Mouse (Mus musculus): ENCODE results near the gene Efna2. TPM values are rescaled to one million over a fixed set of nuclear protein-coding genes. Genes with fewer than 3 reads are reported as not detected.

The Efna2 gene
- total RNA-seq, 2 experiments from 2014 or later: 14.8 TPM

DNA sequence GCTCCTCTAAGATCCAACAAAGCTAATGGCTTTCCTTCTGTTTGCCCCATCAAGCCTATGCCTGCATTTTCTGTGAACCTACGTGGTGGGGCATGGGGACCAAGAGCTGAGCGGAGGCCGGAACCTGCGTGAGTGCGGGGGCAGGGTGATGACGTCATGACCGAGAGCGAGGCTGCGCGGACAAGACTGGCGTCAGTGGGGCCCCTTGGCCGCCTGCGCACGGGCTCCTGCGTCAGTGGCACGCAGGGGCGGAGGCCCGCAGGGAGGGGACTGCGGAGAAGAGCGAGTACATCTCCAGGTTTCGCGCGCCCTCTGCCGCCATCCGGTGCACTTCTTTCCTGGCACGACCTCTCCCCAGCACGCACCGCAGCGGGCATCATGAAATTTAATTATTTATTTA, 38.0 kb upstream of the Efna2 start:
- peak; percentile 92 to 96 for DNase-seq (ENCODE audit: low spot score in 2 of 2)

DNA sequence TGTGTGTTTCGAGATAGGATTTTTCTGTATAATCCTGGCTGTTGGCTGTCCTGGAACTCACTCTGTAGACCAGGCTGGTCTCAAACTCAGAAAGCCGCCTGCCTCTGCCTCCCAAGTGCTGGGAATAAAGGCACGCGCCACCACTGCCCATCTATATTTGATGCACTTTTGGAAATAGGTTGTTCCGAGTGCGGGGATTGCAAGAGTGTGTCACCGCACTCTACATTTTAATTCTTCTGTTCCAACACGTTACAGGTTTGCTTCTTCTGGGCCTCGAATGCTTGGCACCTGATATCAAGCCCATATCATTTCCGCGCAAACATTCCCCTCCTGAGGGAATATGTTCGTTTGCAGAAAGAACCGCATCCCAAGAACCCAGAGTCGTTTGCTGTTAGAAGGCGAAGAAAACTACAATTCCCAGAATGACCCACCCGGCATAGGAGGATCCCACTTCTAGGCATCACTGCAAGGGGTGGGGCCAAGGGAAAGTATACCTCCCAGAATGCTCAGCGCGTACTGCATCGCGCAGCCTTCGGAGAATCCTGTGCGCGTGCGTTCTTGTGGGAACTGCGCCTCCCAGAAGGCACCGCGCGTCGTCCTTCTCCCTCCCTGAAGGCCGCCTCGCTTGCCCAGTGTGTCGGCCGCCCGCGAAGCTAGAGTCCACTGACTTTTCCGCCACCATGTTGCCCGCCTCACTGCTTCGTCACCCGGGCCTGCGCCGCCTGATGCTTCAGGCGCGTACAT, 37.3 kb upstream of the Efna2 start:
- peak; percentile 83 to 97 for DNase-seq (ENCODE audit: low spot score in 2 of 2)

DNA sequence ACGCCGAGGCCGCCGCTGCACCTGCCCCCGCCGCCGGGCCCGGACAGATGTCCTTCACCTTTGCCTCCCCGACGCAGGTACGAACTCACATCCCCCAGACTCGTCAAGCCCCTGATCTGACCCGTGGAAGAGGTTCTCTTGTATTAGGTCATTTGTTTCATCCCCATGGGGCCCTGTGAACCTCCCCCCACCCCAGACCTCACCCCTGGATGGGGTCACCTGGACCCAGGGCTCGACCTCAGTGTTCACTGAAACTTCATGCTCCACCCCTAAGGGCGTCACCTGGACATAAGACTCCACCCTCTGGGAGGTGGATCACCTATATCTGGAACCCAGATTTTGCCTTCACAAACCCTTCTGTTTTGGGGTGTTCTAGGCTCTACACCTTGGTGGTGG, 36.8 kb upstream of the Efna2 start:
- no peak for DNase-seq (ENCODE audit: low spot score in 2 of 2)

DNA sequence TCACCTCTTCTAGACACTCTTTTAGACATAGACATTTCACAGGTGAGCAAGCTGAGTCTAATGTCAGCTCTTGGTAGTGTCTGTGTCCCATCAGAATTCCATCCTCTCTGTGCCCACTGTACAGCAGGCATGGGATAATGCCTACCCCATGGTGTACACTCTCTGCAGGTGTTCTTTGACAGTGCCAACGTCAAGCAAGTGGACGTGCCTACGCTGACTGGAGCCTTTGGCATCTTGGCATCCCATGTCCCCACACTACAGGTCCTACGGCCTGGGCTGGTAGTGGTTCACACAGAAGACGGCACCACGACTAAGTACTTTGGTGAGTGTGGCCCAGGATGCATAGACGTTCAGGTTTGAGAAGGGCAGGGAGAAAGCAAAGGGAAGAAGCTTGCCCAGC, 35.6 kb upstream of the Efna2 start:
- DNase-seq (ENCODE audit: low spot score in 2 of 2): no peak

DNA sequence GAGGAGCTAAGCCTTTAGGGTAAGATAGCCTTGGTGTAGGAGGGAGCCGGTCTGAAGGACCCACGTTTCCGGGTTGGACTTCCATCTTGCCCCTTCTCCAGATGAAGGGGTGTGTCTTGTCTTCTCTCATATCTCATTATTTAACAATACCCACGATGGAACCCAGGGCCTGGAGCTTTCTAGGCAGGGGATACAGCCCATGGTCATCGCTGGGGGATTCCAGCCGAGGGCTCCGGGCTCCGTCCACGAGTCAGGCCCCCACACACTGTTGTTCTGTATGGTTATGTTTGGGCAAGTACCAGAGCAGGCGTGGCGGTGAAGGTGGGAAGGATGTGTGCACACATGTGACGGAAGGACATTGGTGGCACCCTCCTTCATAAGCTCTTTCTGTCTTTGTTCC, 35.1 kb upstream of the Efna2 start:
- DNase-seq (ENCODE audit: low spot score in 2 of 2): peak in 1 of 2 experiments; percentile 10

DNA sequence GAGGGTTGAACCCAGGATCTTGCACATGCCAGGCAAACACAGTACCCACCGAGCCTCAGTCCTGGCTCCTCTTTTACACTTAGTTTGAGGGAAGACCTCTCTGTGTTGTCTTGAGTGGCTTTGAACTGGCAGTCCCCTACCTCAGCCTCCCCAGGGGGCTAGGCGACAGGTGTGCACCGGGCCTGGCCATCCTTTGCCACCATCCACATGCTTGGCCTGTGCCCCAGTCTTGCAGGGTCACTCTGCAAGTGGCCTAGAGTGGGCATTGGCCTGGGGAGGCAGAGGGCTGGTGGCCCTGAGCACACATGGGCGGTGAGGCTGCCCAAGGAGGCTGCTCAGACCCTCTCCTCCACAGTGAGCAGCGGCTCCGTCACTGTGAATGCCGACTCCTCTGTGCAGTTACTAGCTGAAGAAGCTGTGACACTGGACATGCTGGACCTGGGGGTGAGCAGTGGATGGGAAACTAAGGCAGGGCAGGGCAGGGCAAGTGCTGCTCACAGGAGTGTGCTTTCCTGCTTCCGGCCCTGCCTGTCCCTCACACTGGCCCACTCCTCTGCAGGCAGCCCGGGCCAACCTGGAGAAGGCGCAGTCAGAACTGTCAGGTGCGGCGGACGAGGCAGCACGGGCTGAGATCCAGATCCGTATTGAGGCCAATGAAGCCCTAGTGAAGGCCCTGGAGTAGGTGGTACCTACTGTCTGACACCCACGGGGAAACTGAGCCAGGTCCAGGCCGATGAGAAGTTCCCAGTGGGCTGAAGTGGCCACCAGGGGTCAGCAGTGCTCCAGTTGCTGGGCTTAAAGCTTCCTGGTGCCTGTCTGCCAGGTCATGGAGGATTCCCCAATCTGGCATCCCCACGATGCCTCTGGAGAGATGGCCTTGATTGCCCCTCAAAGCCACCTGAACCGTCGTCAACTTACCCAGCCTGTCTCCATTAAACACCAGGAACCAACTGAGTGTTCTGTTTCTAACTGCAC, 34.1 kb upstream of the Efna2 start:
- peak in 1 of 2 experiments; percentile 79 for DNase-seq (ENCODE audit: low spot score in 2 of 2)

DNA sequence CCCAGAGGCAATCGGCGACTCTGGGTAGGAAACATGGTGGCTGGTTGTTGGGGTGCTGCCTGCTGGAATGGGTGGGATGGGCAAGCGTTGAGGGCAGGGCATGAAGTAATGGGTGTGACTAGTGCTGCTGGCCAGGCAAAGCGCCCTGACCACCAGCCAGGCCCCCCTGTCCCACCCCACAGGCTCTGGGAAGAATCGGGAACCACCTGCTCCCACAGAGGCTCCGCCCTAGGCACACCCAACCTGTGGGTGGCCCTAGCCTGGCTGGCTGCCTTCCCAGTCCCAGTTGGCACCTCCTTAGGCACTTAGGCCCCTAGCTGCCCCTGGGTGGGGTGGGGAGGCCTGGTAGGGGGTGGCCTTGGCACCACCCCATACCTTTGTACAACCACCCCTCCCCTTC, 33.4 kb upstream of the Efna2 start:
- DNase-seq (ENCODE audit: low spot score in 2 of 2): no peak

DNA sequence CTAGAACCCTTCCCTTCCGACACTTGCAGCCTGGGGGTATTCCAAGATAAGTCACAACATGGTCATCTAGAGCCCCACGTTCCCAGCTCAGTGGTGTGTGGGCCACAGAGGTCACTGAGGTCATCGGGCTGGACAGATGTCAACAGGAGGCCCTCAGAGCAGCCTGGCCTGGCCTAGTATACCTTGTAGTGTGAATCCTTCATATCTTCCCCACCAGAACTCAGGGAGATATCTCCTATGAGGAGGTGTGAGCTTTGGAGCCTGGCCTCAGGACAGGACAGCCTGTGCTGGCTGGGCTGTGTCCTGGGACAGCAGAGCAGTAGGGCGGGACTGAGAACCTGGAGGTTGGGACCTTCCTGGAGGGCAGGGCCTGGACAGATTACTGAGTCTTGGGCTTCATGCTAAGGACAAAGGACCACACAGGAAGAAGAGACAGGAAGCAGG, 32.7 kb upstream of the Efna2 start:
- no peak for DNase-seq (ENCODE audit: low spot score in 2 of 2)

DNA sequence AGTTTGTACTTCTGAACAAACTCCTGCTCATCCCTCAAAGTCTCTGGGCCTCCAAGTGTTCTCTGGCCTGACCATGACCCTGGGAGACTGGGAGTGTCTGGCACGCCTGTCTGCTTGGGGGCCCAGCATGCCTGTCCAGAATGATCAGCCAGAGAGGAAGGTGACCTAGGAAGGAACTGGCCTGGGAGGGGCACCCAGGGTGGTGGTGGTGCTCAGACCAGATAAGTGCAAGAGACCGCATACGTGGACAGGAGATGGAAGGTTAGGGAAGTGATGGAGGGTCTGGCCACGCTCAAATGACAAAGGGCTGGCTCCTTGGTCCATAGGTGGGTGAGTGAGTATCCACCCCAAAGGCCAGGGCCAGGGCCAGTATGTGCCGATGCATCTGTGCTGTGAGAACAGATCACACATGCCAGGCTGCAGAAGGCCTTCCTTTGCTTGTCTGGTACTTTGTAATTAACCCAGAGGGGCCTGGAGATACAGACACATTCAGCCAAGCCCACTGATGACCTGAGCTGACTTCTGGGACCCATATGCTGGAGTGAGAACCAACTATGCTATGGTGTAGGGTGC, 32.0 kb upstream of the Efna2 start:
- DNase-seq (ENCODE audit: low spot score in 2 of 2): no peak

DNA sequence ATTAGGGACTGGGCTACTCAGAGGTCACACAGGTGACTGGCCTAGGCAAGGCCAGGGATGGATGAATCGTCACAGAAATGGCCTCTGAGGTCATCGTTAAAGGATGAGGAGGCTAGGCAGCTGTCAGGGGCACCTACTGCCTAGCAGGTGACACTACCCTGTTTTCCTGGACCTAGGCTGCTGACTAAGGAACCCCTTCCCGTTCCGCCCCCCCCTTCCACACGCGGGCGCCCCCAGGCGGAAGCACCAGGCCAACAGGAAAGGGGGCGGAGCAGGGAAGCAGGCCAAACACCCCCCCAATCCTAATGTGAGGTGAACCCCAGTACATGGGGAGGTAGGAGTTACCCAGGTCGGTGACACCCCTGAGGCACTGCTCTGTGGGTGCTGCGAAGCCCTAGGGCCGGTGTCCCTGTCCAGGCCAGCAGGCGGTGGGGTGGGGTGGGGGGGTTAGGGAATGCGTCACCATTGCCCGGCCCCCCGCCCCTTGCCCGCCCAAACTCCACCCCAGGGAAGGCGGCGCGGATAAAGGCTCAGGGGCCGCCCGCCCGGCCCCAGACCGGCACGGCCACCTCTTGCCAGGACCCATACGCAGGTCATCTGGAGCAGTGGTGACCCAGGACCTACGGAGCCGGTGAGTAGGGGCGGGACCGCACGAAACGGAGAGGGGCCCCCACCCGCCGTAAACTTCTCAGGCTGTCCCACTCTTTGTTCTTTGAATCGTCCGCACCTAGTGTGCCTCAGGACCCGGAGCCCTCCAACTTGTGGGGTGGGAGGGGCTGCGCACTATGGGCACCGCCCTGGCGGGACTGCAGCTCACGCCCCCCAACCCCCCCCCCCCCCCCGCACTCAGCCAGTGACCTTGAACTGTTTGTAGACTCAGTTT, 31.3 kb upstream of the Efna2 start, which contains the start of gene Midn:
Gene Midn, plus strand, starts transcription at position 554 of the 883 bp plus-strand sequence.
- peak in 1 of 2 experiments; percentile 79 for DNase-seq (ENCODE audit: low spot score in 2 of 2)

DNA sequence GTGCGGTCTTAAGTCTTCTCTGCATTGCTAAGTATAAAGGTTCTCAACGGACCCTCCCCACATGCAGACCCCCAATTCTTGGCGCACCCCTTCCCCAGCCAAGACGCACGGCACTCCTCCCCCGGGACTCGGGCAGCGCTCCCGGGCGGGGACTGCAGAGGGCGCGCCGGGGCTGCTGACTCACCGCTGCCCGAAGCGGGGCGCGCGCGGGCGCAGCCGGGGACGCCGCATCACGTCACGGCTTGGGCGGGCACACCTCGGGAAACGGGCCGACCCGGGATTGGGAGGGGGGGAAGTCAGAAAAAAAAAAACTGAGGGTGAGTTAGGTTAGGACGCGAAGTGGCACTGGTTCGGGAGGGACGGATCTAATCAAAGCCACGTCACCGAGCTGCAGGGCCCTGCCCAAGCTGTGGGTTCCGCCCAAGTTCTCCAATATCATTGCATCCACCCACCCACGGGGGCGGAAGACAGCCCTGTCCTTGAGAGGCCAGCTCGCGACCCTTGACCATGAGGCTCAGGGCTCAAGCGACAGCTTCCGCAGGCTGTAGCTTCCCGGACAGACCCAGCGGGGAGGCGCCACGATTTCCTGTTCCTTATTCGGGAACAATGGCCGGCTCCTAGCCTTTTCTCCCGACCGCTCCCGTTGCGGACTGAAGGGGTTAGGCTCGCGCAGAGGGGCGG, 30.5 kb upstream of the Efna2 start:
- DNase-seq (ENCODE audit: low spot score in 2 of 2): peak; percentile 95 to 96

DNA sequence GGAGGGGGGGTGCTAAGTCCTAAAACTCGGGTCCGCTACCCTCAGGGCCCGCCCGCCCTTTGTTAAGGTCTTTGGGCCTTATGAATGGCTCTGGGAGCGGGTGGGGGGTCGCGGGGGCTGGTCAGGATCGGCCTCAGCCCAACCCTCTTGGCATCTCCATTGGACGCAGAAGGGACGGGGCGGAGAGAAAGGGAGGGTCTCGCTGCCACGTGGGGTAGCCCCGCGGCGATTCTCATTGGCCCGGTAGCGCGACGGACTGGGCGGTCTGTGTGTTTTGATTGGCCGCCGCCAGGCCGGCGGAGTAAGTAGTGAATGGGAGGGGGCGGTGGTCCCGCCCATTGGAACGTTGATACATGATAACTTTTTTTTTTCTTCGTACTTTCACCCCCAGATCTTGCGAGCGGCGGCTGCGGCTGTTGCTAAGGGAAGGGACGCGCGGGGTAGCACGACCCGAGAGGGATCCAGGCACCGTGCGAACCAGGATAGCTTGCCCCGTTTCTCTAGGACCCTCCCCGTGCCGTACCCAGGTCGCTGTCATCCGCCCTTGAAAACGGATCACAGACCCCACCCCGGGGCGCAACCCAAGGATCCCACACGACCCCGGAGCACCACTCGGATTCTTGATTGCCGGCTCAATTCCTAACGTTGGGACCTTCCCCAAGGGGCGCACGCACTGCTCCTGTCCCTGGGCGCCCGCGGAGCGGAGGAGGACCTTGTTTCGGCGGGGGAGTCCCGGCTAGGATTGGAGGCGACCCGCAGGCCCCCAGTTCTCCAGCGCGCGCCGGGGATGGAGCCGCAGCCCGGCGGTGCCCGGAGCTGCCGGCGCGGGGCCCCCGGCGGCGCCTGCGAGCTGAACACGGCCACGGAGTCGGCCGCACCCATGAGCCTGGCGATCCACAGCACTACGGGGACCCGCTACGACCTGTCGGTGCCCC, 29.7 kb upstream of the Efna2 start:
- peak; percentile 96 to 99 for DNase-seq (ENCODE audit: low spot score in 2 of 2)

DNA sequence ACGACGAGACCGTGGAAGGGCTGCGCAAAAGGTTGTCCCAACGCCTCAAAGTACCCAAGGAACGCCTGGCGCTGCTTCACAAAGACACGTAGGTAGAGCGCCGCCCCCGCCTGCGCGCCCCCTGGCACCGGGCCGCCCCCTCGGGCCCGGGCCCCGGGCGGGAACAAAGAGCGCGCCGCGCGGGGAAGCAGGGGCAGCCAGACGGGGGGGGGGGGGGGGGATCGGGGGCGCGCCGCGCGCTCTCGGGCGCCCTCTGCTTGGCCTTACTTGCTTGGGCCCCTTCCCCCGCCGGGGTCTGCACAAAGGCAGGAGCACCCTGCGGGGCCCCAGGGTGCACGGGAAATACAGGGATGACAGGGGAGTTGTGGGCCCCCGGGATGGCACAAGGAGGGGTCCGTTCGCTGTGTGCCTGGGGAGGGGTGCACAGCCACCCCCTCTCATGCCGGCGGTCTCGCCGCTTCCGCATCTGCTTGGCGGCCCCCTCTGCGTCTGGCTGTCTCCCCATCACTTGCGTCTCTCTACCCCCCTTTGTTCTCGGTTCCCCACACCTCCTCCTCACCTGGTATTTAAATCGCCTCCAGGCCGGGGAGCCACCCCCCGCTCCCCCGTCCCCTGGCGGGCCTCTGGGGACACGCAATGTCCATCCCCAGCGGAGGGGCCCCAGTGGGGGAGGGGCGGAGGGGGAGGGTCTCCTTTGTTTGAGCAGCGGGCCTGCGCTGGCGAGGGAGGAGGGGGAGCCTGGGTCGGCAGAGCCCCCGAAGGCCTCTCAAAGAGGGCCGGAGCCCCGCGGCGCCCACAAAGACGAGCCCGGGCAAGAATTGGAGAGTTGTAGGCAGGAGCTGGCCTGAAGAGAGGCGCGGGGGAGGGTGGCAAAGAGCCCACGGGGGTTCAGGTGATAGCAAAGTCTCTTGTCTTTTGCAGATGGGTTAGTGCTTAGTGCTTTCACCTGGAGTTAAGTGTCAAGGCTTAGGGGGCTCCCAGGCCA, 28.8 kb upstream of the Efna2 start:
- DNase-seq (ENCODE audit: low spot score in 2 of 2): peak in 1 of 2 experiments; percentile 75

DNA sequence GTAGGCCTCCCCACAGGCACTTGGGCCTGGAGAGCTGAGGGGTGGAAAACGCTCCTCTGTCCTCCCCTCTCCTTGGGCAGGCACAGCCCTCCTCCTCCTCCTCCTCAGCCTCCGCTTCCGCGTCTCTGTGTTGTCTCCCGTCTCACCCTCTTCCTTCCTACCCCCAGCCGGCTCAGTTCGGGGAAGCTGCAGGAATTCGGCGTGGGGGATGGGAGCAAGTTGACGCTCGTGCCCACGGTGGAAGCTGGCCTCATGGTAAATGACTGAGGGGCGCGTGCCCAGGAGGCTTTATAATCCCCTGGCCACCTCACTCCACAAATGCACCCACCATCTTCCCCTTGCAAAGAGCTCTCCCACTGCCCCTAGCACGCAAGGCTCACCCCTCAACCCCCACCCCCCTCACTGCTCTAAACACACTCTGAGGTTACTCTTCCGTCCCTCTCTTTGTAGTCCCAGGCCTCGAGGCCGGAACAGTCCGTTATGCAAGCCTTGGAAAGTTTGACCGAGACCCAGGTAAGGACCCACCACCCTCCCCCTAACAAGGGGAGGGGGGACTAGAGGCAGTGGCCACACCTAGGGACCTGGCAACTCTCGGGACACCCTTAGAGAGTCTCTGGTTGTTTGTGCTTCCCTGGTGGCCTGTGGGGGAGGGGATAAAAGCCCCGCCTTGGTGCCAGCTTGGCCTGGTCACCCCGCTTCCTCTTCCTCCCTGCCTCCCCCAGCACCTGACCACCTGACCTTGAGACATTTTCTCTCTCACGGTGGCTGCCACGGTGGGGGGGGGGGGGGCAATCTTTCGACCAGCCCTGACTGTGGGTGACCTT, 27.9 kb upstream of the Efna2 start:
- no peak for DNase-seq (ENCODE audit: low spot score in 2 of 2)

DNA sequence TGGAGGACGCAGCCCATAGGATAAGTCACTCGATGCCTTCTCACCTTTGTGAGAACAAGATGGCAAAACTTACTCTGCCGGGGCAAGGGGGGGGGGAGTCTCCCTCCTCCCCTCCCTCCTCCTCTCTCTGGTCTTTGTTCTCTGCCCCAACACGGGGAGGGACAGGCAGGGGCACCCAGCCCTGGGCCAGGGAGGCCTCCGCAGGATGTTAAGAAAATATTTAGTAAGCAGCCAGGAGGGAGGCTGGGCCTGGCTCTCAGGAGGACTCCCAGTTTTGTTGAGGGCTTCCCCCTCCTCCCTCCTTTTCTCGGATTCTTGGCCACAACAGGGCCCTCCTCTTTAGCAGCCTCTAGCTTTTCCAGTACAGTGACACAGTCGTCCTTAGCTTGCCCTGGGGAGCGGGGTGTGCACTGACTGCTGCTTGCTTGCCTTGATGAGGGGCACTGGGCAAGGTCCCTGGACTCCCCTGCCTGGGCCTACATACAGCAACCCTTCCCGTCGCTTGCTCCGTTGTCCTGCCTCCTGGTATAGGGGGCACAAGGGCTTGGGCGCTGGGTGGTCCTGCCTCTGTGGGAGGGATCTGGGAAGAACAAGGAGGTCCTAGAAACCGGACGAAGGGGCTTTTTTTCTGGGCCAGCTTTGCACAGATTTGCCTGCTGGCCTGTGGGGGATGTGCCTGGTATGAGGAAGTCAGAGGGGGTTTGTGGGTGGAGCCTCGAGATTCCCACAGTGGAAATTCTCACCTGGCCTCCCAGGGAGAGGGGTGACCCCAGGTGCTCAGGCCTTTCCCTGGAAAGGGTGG, 27.0 kb upstream of the Efna2 start:
- DNase-seq (ENCODE audit: low spot score in 2 of 2): no peak

DNA sequence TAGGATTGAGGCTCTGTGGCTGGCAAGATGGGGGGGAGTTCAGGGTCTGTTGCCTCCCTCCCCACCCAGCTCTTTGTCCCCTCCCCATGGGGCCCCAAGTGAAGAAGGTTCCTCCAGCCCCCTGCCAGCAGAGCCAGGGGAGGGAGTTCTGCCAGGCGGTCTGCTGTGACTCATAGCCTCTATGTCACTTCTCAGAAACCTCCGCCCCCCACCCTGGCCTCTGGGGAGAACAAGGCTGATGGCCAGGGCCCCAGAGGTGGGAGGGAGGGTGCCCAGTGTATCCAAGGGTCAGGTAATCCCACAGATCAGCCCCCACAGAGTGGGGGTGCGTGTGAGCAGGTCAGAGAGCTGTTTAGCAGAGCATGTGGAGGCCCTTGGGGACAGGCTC, 26.4 kb upstream of the Efna2 start:
- no peak for DNase-seq (ENCODE audit: low spot score in 2 of 2)

All from layer of hippocampus, postnatal 14 days (tissue).